Mouse (Mus musculus) intestine, embryonic 14.5 days (tissue): Measurements from ENCODE around the gene Eftud2. TPM values are rescaled to one million over a fixed set of nuclear protein-coding genes. Genes with fewer than 3 reads are reported as not detected.

Experiments used
- ATAC-seq: fragments of 200-750 bp; cut with Nextera tagmentation; replicated peaks from 2 replicates; pipeline ENCODE4 v1.8.0; 2017; ENCODE audit warnings: low read depth, moderate number of reproducible peaks, moderate TSS enrichment, moderate library complexity; ENCODE audit not compliant: low FRiP score, low TSS enrichment
- DNase-seq: peaks from one replicate; pipeline ENCODE4 v3.0.0-alpha.2; 2018; ENCODE audit warnings: low spot score
- H3K27ac ChIP-seq: fragments of 300-500 bp; sonication (generic); 2 replicates; pipeline ENCODE4 v1.5.1; 2014; ENCODE audit warnings: low read depth, mild to moderate bottlenecking, control low read depth
- H3K27me3 ChIP-seq: fragments of 300-500 bp; sonication (generic); replicated peaks from 2 replicates; pipeline ENCODE4 v1.6.1; 2014; ENCODE audit warnings: low read length, control low read depth; ENCODE audit not compliant: control insufficient read depth, insufficient read depth
- H3K36me3 ChIP-seq: fragments of 300-500 bp; sonication (generic); 2 replicates; pipeline ENCODE4 v1.6.1; 2014; ENCODE audit warnings: low read length, control low read depth; ENCODE audit not compliant: control insufficient read depth, insufficient read depth
- H3K4me1 ChIP-seq: fragments of 300-500 bp; sonication (generic); replicated peaks from 2 replicates; pipeline ENCODE4 v1.6.1; 2014; ENCODE audit warnings: low read length, control low read depth, mixed read lengths; ENCODE audit not compliant: control insufficient read depth, insufficient read depth
- H3K4me2 ChIP-seq: fragments of 300-500 bp; sonication (generic); 2 replicates; pipeline ENCODE4 v1.6.1; 2014; ENCODE audit warnings: low read length
- H3K4me3 ChIP-seq: fragments of 300-500 bp; sonication (generic); 2 replicates; pipeline ENCODE4 v1.5.1; 2014; ENCODE audit warnings: low read depth, low read length, control low read depth, mixed read lengths
- H3K9ac ChIP-seq: fragments of 300-500 bp; sonication (generic); 2 replicates; pipeline ENCODE4 v1.6.1; 2014; ENCODE audit warnings: mild to moderate bottlenecking, low read length
- H3K9me3 ChIP-seq: fragments of 300-500 bp; sonication (generic); 2 replicates; pipeline ENCODE4 v1.6.1; 2016; ENCODE audit warnings: low read length, control low read depth; ENCODE audit not compliant: control insufficient read depth
- WGBS: fragments of 180-500 bp; shearing (Covaris S2); extraction: QIAGEN DNeasy Blood & Tissue Kit; methylation state at CpG from one replicate; pipeline ENCODE4 v1.1.7; 2014; 5-methylcytosine and 5-hydroxymethylcytosine counted together
- polyA plus RNA-seq: library from polyadenylated mRNA; unstranded; fragments of >200 nt; fragmentation: Nextera tagmentation; extraction: Ambion mirVana; gene quantifications from 2 replicates; pipeline ENCODE4 v1.2.1, GENCODE M21; 2014

Eftud2 gene
- polyA plus RNA-seq, 1 experiment from 2014 or later, result 184 TPM

- ATAC-seq, result no peak
- no peaks in the 10 kb centered on the region for H3K4me1 ChIP-seq
- no peaks in the 10 kb centered on the region for H3K9me3 ChIP-seq
- 91% methylated on average over 8 of the region's 8 CpGs for WGBS
- H3K36me3 ChIP-seq, result peaks cover 97% of the 10 kb centered on the region
- no peak overlapping the region for H3K27ac ChIP-seq
- H3K4me2 ChIP-seq, result no peak overlapping the region
- no peaks in the 10 kb centered on the region for H3K27me3 ChIP-seq
- no peak overlapping the region for H3K4me3 ChIP-seq
- H3K9ac ChIP-seq, result no peak overlapping the region
- no peak for DNase-seq
Observed at GRCm38 (mm10) chr11:102859933-102860332, 20.9 kb downstream of the Eftud2 start.

GRCm38 (mm10) chr11:102858951-102859350 is 21.8 kb downstream of the Eftud2 start:
- Histone ChIP-seq H3K4me3 (no peak overlapping the region), H3K4me2 (no peak overlapping the region), H3K9me3 (no peaks in the 10 kb centered on the region), H3K9ac (no peak overlapping the region), H3K27ac (no peak overlapping the region), H3K27me3 (no peaks in the 10 kb centered on the region), H3K36me3 (peaks cover 99% of the 10 kb centered on the region), H3K4me1 (no peaks in the 10 kb centered on the region)
- WGBS, result 93% methylated on average over 11 of the region's 11 CpGs
- DNase-seq (no peak), ATAC-seq (no peak)

- ATAC-seq (no peak), DNase-seq (no peak)
- Histone ChIP-seq H3K27me3 (no peaks in the 10 kb centered on the region), H3K4me3 (no peak overlapping the region), H3K36me3 (peaks cover 96% of the 10 kb centered on the region), H3K4me2 (no peak overlapping the region), H3K4me1 (no peaks in the 10 kb centered on the region), H3K9me3 (no peaks in the 10 kb centered on the region), H3K27ac (no peak overlapping the region), H3K9ac (no peak overlapping the region)
- WGBS, result 78% methylated on average over 6 of the region's 6 CpGs
Observed at GRCm38 (mm10) chr11:102855941-102856340, 24.8 kb downstream of the Eftud2 start.

- Histone ChIP-seq H3K9ac (no peak overlapping the region), H3K9me3 (no peaks in the 10 kb centered on the region), H3K4me2 (no peak overlapping the region), H3K4me3 (no peak overlapping the region), H3K4me1 (no peaks in the 10 kb centered on the region), H3K27me3 (no peaks in the 10 kb centered on the region), H3K27ac (no peak overlapping the region), H3K36me3 (peaks cover 95% of the 10 kb centered on the region)
- no peak for DNase-seq
- ATAC-seq, result no peak
Observed at GRCm38 (mm10) chr11:102853760-102854159, 27.0 kb downstream of the Eftud2 start.

GRCm38 (mm10) chr11:102851883-102852282 is 28.9 kb downstream of the Eftud2 start:
- H3K27ac ChIP-seq, result no peak overlapping the region
- peaks cover 95% of the 10 kb centered on the region for H3K36me3 ChIP-seq
- H3K27me3 ChIP-seq, result no peaks in the 10 kb centered on the region
- no peaks in the 10 kb centered on the region for H3K4me1 ChIP-seq
- H3K4me3 ChIP-seq, result no peak overlapping the region
- DNase-seq (peak; percentile 76), ATAC-seq (no peak; the same call in 1 of the 2 replicates)
- H3K9ac ChIP-seq, result no peak overlapping the region
- H3K4me2 ChIP-seq, result no peak overlapping the region
- H3K9me3 ChIP-seq, result no peaks in the 10 kb centered on the region
- 63% methylated on average over 5 of the region's 5 CpGs for WGBS

GRCm38 (mm10) chr11:102845926-102846325 is 34.9 kb downstream of the Eftud2 start:
- H3K4me2 ChIP-seq, result no peak overlapping the region
- no peaks in the 10 kb centered on the region for H3K27me3 ChIP-seq
- no peak overlapping the region for H3K27ac ChIP-seq
- H3K9me3 ChIP-seq, result no peaks in the 10 kb centered on the region
- H3K9ac ChIP-seq, result no peak overlapping the region
- H3K4me1 ChIP-seq, result no peaks in the 10 kb centered on the region
- 78% methylated on average over 10 of the region's 10 CpGs for WGBS
- DNase-seq (no peak), ATAC-seq (no peak)
- no peak overlapping the region for H3K4me3 ChIP-seq
- peaks cover 99% of the 10 kb centered on the region for H3K36me3 ChIP-seq

- WGBS, result 89% methylated on average over 9 of the region's 9 CpGs
- no peaks in the 10 kb centered on the region for H3K4me1 ChIP-seq
- H3K36me3 ChIP-seq, result peaks cover 64% of the 10 kb centered on the region
- H3K4me2 ChIP-seq, result no peak overlapping the region
- no peak overlapping the region for H3K4me3 ChIP-seq
- ATAC-seq (no peak), DNase-seq (no peak)
- H3K9me3 ChIP-seq, result no peaks in the 10 kb centered on the region
- no peak overlapping the region for H3K9ac ChIP-seq
- no peak overlapping the region for H3K27ac ChIP-seq
- no peaks in the 10 kb centered on the region for H3K27me3 ChIP-seq
Observed at GRCm38 (mm10) chr11:102838616-102839150, 42.1 kb downstream of the Eftud2 start.

- H3K9ac ChIP-seq, result no peak overlapping the region
- no peaks in the 10 kb centered on the region for H3K4me1 ChIP-seq
- H3K4me2 ChIP-seq, result no peak overlapping the region
- ATAC-seq (no peak), DNase-seq (no peak)
- H3K36me3 ChIP-seq, result peaks cover 59% of the 10 kb centered on the region
- WGBS, result 87% methylated on average over 2 of the region's 2 CpGs
- H3K27ac ChIP-seq, result no peak overlapping the region
- H3K9me3 ChIP-seq, result no peaks in the 10 kb centered on the region
- no peaks in the 10 kb centered on the region for H3K27me3 ChIP-seq
- no peak overlapping the region for H3K4me3 ChIP-seq
Observed at GRCm38 (mm10) chr11:102838126-102838525, 42.7 kb downstream of the Eftud2 start.

- no peak overlapping the region for H3K27ac ChIP-seq
- peaks cover 51% of the 10 kb centered on the region for H3K36me3 ChIP-seq
- H3K9ac ChIP-seq, result no peak overlapping the region
- 86% methylated on average over 1 of the region's 1 CpGs for WGBS
- no peak overlapping the region for H3K4me2 ChIP-seq
- ATAC-seq (no peak), DNase-seq (no peak)
- no peaks in the 10 kb centered on the region for H3K4me1 ChIP-seq
- H3K27me3 ChIP-seq, result no peaks in the 10 kb centered on the region
- H3K9me3 ChIP-seq, result no peaks in the 10 kb centered on the region
- H3K4me3 ChIP-seq, result no peak overlapping the region
Observed at GRCm38 (mm10) chr11:102837385-102837784, 43.4 kb downstream of the Eftud2 start.
